Mouse (Mus musculus) heart, embryonic 14.5 days (tissue): ENCODE results near the gene Cblb. TPM values are rescaled to one million over a fixed set of nuclear protein-coding genes. Genes with fewer than 3 reads are reported as not detected.

Experiments used
- ATAC-seq: fragments of 200-750 bp; cut with Nextera tagmentation; 2 replicates; pipeline ENCODE4 v1.8.0; 2017; ENCODE audit warnings: low read depth, moderate TSS enrichment; ENCODE audit not compliant: insufficient number of reproducible peaks, insufficient read depth, low FRiP score
- H3K27ac ChIP-seq, 2 experiments: fragments of 200-500 bp in 1 of 2; fragments of 300-500 bp in 1 of 2; sonication (generic) in 1 of 2; replicated peaks in 1 of 2; 2 replicates each; pipeline ENCODE4 v1.5.1; 2012 to 2014; ENCODE audit warnings: low read depth in 2 of 2, low read length in 2 of 2, control low read depth in 1 of 2, mild to moderate bottlenecking in 1 of 2, mixed read lengths in 1 of 2; ENCODE audit not compliant: control insufficient read depth in 1 of 2, insufficient read depth in 1 of 2
- H3K27me3 ChIP-seq: fragments of 300-500 bp; sonication (generic); 2 replicates; pipeline ENCODE4 v1.6.1; 2014; ENCODE audit warnings: mild to moderate bottlenecking, low read length, control low read depth; ENCODE audit not compliant: control insufficient read depth, insufficient read depth
- H3K36me3 ChIP-seq: fragments of 300-500 bp; sonication (generic); 2 replicates; pipeline ENCODE4 v1.6.1; 2014; ENCODE audit warnings: mild to moderate bottlenecking, control low read depth, low read length, mixed read lengths; ENCODE audit not compliant: control insufficient read depth, insufficient read depth
- H3K4me1 ChIP-seq, 2 experiments: fragments of 200-500 bp in 1 of 2; fragments of 300-500 bp in 1 of 2; sonication (generic) in 1 of 2; 2 replicates each; pipeline ENCODE4 v1.6.1; 2012 to 2014; ENCODE audit warnings: low read length in 2 of 2, control low read depth in 1 of 2, mixed read lengths in 1 of 2; ENCODE audit not compliant: control insufficient read depth in 2 of 2, insufficient read depth in 2 of 2
- H3K4me2 ChIP-seq: fragments of 300-500 bp; sonication (generic); 2 replicates; pipeline ENCODE4 v1.6.1; 2014; ENCODE audit warnings: mild to moderate bottlenecking, low read length
- H3K4me3 ChIP-seq, 2 experiments: fragments of 200-500 bp in 1 of 2; fragments of 300-500 bp in 1 of 2; sonication (generic) in 1 of 2; 2 replicates each; pipeline ENCODE4 v1.5.1; 2012 to 2014; ENCODE audit warnings: low read length in 2 of 2, mild to moderate bottlenecking in 2 of 2, control low read depth in 1 of 2, low read depth in 1 of 2, moderate library complexity in 1 of 2; ENCODE audit not compliant: control insufficient read depth in 1 of 2, insufficient read depth in 1 of 2
- H3K9ac ChIP-seq: fragments of 300-500 bp; sonication (generic); 2 replicates; pipeline ENCODE4 v1.6.1; 2014; ENCODE audit warnings: mild to moderate bottlenecking, low read length
- H3K9me3 ChIP-seq: fragments of 300-500 bp; sonication (generic); 2 replicates; pipeline ENCODE4 v1.6.1; 2016; ENCODE audit warnings: low read length, control low read depth; ENCODE audit not compliant: control insufficient read depth
- WGBS: fragments of 180-500 bp; shearing (Covaris S2); extraction: QIAGEN DNeasy Blood & Tissue Kit; methylation state at CpG from one replicate; pipeline ENCODE4 v1.1.7; 2014; 5-methylcytosine and 5-hydroxymethylcytosine counted together
- polyA plus RNA-seq: library from polyadenylated mRNA; unstranded; fragments of >200 nt; fragmentation: Nextera tagmentation; extraction: Ambion mirVana; gene quantifications from 2 replicates; pipeline ENCODE4 v1.2.1, GENCODE M21; 2014

The Cblb gene
- polyA plus RNA-seq, 1 experiment from 2014 or later = 13.3 TPM

GRCm38 (mm10) chr16:52076652-52077051 lies 45.6 kb downstream of the Cblb start:
- Histone ChIP-seq H3K27ac (no peak overlapping the region), H3K36me3 (no peaks in the 10 kb centered on the region), H3K27me3 (no peaks in the 10 kb centered on the region), H3K9me3 (no peaks in the 10 kb centered on the region), H3K4me2 (no peak overlapping the region), H3K4me1 (peaks cover 13 to 60% of the 10 kb centered on the region in 2 experiments), H3K9ac (no peak overlapping the region), H3K4me3 (no peak overlapping the region)
- ATAC-seq = no peak
- 42% methylated on average over 7 of the region's 7 CpGs for WGBS

GRCm38 (mm10) chr16:52077901-52078300 lies 46.9 kb downstream of the Cblb start:
- H3K4me2 ChIP-seq = no peak overlapping the region
- no peak overlapping the region for H3K4me3 ChIP-seq
- no peaks in the 10 kb centered on the region for H3K9me3 ChIP-seq
- ATAC-seq = no peak
- no peak overlapping the region for H3K27ac ChIP-seq
- H3K27me3 ChIP-seq = no peaks in the 10 kb centered on the region
- peaks cover 8 to 51% of the 10 kb centered on the region in 2 experiments; a peak in 3 of 4 replicates for H3K4me1 ChIP-seq
- 59% methylated on average over 4 of the region's 4 CpGs for WGBS
- no peak overlapping the region for H3K9ac ChIP-seq
- H3K36me3 ChIP-seq = no peaks in the 10 kb centered on the region

DNA sequence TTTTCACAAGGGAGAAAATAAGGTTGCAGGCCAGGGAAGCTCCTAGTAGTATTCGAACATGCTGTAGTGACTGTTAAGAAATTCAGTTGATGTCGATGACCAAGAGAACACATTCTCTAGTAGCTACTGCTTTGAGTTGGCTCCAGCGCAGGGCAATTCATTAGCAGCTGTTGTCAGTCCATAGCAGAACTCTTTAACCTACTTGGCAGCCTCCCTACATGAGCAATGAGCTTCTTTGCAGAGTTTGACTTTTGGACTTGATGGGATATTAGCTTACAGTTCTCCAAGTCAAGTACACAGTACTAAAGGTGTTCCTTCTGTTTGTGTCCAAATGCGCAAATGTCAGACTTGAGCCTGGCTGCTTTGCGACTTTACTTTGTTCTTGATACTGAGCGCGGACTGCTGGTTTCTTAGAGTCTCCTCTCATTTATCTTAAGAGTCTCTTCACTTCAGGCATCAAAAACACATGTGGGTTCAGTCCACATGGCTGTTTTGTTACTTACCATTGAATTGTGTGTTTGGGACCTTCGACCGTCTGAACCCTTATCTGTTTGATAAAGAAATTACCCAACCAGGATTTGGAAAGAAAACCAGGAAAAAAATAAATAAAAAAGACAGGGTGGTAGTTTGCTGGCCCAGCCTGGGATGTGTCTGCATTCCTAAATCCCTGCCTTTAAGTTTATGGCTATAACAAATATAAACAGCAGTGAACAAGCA lies 47.9 kb downstream of the Cblb start:
- H3K27me3 ChIP-seq = no peaks in the 10 kb centered on the region
- H3K27ac ChIP-seq = peak overlapping the region; percentile 3 to 50; a peak in 1 of 4 replicates
- peaks cover 8 to 50% of the 10 kb centered on the region in 2 experiments; a peak in 3 of 4 replicates for H3K4me1 ChIP-seq
- ATAC-seq = no peak
- H3K4me2 ChIP-seq = no peak overlapping the region
- H3K9me3 ChIP-seq = no peaks in the 10 kb centered on the region
- H3K36me3 ChIP-seq = no peaks in the 10 kb centered on the region
- H3K9ac ChIP-seq = no peak overlapping the region
- 45% methylated on average over 9 of the region's 9 CpGs for WGBS
- no peak overlapping the region for H3K4me3 ChIP-seq

GRCm38 (mm10) chr16:52079475-52079823 lies 48.4 kb downstream of the Cblb start:
- Histone ChIP-seq H3K9me3 (no peaks in the 10 kb centered on the region), H3K27me3 (no peaks in the 10 kb centered on the region), H3K9ac (no peak overlapping the region), H3K36me3 (no peaks in the 10 kb centered on the region), H3K4me2 (no peak overlapping the region), H3K27ac (peak overlapping the region in 1 of 2 experiments; percentile 50; a peak in 2 of 4 replicates), H3K4me1 (peaks cover 8 to 50% of the 10 kb centered on the region in 2 experiments; a peak in 3 of 4 replicates), H3K4me3 (no peak overlapping the region)
- no peak for ATAC-seq
- 91% methylated on average over 8 of the region's 8 CpGs for WGBS

DNA sequence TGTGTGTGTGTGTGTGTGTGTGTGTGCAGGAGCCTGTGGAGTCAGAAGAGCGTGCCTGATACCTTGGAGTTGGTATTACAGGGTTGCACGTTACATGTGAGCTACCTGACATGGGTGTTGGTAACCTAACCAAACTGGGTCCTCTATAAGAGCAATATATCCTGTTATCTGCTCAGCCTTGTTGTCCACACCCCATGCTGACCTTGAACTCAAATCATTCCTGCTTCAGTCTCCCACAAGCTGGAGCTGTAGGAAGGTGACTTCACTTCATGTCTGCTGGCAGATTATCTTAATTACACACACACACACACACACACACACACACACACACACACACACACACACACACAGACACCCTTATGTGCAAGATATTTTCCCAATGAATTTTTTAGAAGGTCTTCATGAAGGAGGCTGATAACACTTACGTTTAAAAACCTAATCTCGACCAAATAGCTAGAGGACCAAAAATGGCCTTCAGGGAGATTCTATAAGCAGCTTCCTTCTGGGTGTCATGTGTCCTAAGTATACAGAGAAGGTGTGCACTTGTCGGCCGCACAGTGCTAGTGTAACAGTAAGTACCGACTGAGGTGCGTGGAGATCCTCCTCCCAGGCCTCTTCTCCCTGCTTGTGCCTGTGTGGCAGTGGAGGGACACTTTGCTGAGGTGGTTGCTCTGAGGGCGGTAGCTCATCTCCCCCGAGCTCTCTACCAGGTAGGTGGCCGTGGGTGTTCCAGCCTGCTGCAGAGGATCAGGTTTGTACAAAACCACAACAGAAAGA lies 49.8 kb downstream of the Cblb start:
- Histone ChIP-seq H3K4me2 (no peak overlapping the region), H3K4me1 (peaks cover 10 to 50% of the 10 kb centered on the region in 2 experiments; a peak in 3 of 4 replicates), H3K27me3 (no peaks in the 10 kb centered on the region), H3K36me3 (no peaks in the 10 kb centered on the region), H3K27ac (no peak overlapping the region), H3K9me3 (no peaks in the 10 kb centered on the region), H3K4me3 (no peak overlapping the region), H3K9ac (no peak overlapping the region)
- WGBS = 64% methylated on average over 11 of the region's 11 CpGs
- ATAC-seq = no peak

DNA sequence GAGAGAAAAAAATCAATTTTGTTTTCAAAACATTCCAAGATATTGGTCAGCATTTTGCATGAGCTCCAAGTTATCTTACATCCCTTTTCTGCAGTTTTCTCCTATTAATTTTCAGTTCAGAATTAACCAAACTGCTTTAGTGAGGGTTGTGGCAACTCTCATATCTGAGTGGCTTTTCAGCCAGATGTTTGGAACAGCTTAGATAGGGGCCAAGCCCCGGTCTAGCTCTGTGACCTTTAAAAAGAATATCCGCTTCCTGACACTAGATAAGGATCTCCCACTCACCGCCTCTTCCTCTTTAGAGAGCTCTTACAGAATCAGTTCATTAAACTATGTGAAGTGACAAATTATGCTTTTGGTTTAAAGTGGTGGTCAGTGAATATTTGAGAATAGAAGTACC lies 50.7 kb downstream of the Cblb start:
- no peak overlapping the region for H3K4me3 ChIP-seq
- no peak overlapping the region for H3K4me2 ChIP-seq
- H3K9me3 ChIP-seq = no peaks in the 10 kb centered on the region
- ATAC-seq = no peak
- no peaks in the 10 kb centered on the region for H3K27me3 ChIP-seq
- 12% methylated on average over 3 of the region's 3 CpGs for WGBS
- H3K9ac ChIP-seq = no peak overlapping the region
- H3K4me1 ChIP-seq = peaks cover 10 to 46% of the 10 kb centered on the region in 2 experiments; a peak in 3 of 4 replicates
- H3K36me3 ChIP-seq = no peaks in the 10 kb centered on the region
- no peak overlapping the region for H3K27ac ChIP-seq

DNA sequence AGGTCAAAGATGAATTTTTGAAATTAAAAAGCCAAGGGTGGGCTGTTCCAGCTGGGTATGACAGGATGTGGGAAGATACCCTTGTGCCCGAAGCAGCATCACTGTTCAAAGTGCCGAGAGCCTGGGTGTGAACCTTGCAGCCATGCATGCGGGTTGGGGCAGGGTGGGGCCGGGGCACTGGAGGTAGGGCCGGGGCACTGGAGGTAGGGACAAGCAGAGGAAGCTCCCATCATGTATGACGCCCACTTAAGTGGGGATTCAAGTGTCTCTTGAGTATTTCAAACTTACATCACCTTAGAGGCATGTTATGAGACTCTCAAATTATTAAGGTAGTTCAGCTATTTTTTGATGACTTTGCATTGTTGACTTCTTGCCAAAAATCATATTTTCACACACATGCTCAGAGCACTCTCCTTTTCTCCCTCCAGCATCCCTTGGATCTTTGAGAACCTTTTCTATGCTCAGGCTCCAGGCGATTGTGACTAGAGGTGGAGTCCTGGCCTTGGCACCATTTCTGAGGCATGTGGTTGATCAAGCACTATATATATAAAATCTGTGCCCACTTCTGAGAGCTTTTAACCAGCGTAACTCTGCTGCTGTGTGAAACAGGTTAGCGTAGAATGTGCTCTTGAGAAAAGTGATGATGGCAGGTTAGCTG lies 55.9 kb downstream of the Cblb start:
- Histone ChIP-seq H3K9ac (no peak overlapping the region), H3K27ac (no peak overlapping the region), H3K4me3 (no peak overlapping the region), H3K4me1 (peaks cover 2 to 14% of the 10 kb centered on the region in 2 experiments; a peak in 3 of 4 replicates), H3K4me2 (no peak overlapping the region), H3K36me3 (0 out of 2 replicates have a peak, but pooled peaks cover 3% of the 10 kb centered on the region), H3K27me3 (no peaks in the 10 kb centered on the region), H3K9me3 (no peaks in the 10 kb centered on the region)
- ATAC-seq = no peak
- WGBS = 75% methylated on average over 9 of the region's 9 CpGs
